Mouse (Mus musculus): ENCODE results near the gene Adi1. TPM values are rescaled to one million over a fixed set of nuclear protein-coding genes. Genes with fewer than 3 reads are reported as not detected.

Adi1 gene
- polyA plus RNA-seq, 1 experiment, result 9.3 TPM

GRCm38 (mm10) chr12:28638778-28639177 lies 36.3 kb upstream of the Adi1 start:
- TF ChIP-seq POLR2A (IDR thresholded peaks at IDR 0.05; ENCODE audit: borderline replicate concordance, control insufficient read depth, low read depth, low read length) (no peak), CTCF (IDR thresholded peaks at IDR 0.05; ENCODE audit: control insufficient read depth, insufficient read depth, low read length) (no peak)
- H3K4me3 ChIP-seq (replicated peaks; ENCODE audit: control insufficient read depth, low read depth, low read length), result no peak overlapping the region
- 45% methylated on average over 2 of the region's 2 CpGs for WGBS
- no peak overlapping the region for H3K27ac ChIP-seq (ENCODE audit: control insufficient read depth, insufficient read depth, low read depth, low read length, poor library complexity)
- peaks cover 2% of the 10 kb centered on the region; the same call in 1 of the 2 replicates for H3K4me1 ChIP-seq (ENCODE audit: control insufficient read depth, insufficient read depth, low read length)

GRCm38 (mm10) chr12:28649141-28650110 lies 25.6 kb upstream of the Adi1 start, which contains the start of gene Rnaseh1:
TSS of gene Rnaseh1 (plus strand) at chr12:28649602.
- H3K4me3 ChIP-seq (replicated peaks; ENCODE audit: control insufficient read depth, low read depth, low read length), result peak within 1 kb of the TSS; percentile 99
- TF ChIP-seq POLR2A (IDR thresholded peaks at IDR 0.05; ENCODE audit: borderline replicate concordance, control insufficient read depth, low read depth, low read length) (peak; percentile 84; the same call in 1 of the 2 replicates), CTCF (IDR thresholded peaks at IDR 0.05; ENCODE audit: control insufficient read depth, insufficient read depth, low read length) (no peak)
- H3K4me1 ChIP-seq (ENCODE audit: control insufficient read depth, insufficient read depth, low read length), result no peaks in the 10 kb centered on the region; the same call in 1 of the 2 replicates
- peak within 1 kb of the TSS; percentile 68 for H3K27ac ChIP-seq (ENCODE audit: control insufficient read depth, insufficient read depth, low read depth, low read length, poor library complexity)
- 2% methylated on average over 52 of the region's 52 CpGs for WGBS

GRCm38 (mm10) chr12:28662628-28663027 lies 12.4 kb upstream of the Adi1 start:
- TF ChIP-seq POLR2A (IDR thresholded peaks at IDR 0.05; ENCODE audit: borderline replicate concordance, control insufficient read depth, low read depth, low read length), result no peak
- no peak for TF ChIP-seq CTCF (IDR thresholded peaks at IDR 0.05; ENCODE audit: control insufficient read depth, insufficient read depth, low read length)
- H3K27ac ChIP-seq (ENCODE audit: control insufficient read depth, insufficient read depth, low read depth, low read length, poor library complexity), result no peak overlapping the region
- H3K4me1 ChIP-seq (ENCODE audit: control insufficient read depth, insufficient read depth, low read length), result no peaks in the 10 kb centered on the region
- H3K4me3 ChIP-seq (replicated peaks; ENCODE audit: control insufficient read depth, low read depth, low read length), result no peak overlapping the region
- WGBS, result 69% methylated on average over 4 of the region's 4 CpGs

GRCm38 (mm10) chr12:28666734-28667133 lies 8.3 kb upstream of the Adi1 start:
- 82% methylated on average over 4 of the region's 4 CpGs for WGBS
- Histone ChIP-seq H3K27ac (ENCODE audit: control insufficient read depth, insufficient read depth, low read depth, low read length, poor library complexity) (no peak overlapping the region), H3K4me1 (ENCODE audit: control insufficient read depth, insufficient read depth, low read length) (no peaks in the 10 kb centered on the region), H3K4me3 (replicated peaks; ENCODE audit: control insufficient read depth, low read depth, low read length) (no peak overlapping the region)
- TF ChIP-seq POLR2A (IDR thresholded peaks at IDR 0.05; ENCODE audit: borderline replicate concordance, control insufficient read depth, low read depth, low read length) (no peak), CTCF (IDR thresholded peaks at IDR 0.05; ENCODE audit: control insufficient read depth, insufficient read depth, low read length) (no peak)

DNA sequence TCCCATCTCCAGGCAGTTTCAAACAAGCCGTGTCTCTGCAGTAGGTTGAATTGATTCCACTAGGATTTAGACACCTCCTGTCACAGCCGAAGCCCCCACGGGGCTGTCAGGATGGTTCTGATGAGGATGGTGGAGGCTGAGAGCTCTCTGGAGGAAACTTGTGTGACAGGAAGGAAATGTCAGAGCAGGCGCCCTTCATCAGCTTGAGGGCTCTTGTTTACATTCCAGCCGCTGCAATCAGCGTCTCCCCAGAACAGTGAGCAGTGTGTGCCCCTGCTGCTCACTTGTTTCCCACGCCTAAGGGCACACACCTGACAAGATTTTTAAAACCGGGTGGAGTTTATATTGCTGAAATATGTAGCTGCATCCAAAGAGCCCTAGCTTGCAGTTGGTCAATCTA lies 7.7 kb upstream of the Adi1 start:
- TF ChIP-seq POLR2A (IDR thresholded peaks at IDR 0.05; ENCODE audit: borderline replicate concordance, control insufficient read depth, low read depth, low read length), result no peak
- TF ChIP-seq CTCF (IDR thresholded peaks at IDR 0.05; ENCODE audit: control insufficient read depth, insufficient read depth, low read length), result no peak
- Histone ChIP-seq H3K4me1 (ENCODE audit: control insufficient read depth, insufficient read depth, low read length) (no peaks in the 10 kb centered on the region), H3K27ac (ENCODE audit: control insufficient read depth, insufficient read depth, low read depth, low read length, poor library complexity) (no peak overlapping the region), H3K4me3 (replicated peaks; ENCODE audit: control insufficient read depth, low read depth, low read length) (no peak overlapping the region)
- 32% methylated on average over 8 of the region's 8 CpGs for WGBS

- 69% methylated on average over 10 of the region's 10 CpGs for WGBS
- Histone ChIP-seq H3K4me1 (ENCODE audit: control insufficient read depth, insufficient read depth, low read length) (peaks cover 2% of the 10 kb centered on the region; the same call in 1 of the 2 replicates), H3K27ac (ENCODE audit: control insufficient read depth, insufficient read depth, low read depth, low read length, poor library complexity) (no peak overlapping the region), H3K4me3 (replicated peaks; ENCODE audit: control insufficient read depth, low read depth, low read length) (no peak overlapping the region)
- TF ChIP-seq POLR2A (IDR thresholded peaks at IDR 0.05; ENCODE audit: borderline replicate concordance, control insufficient read depth, low read depth, low read length) (no peak), CTCF (IDR thresholded peaks at IDR 0.05; ENCODE audit: control insufficient read depth, insufficient read depth, low read length) (no peak)
These were observed 852 bp upstream of the Adi1 start for GRCm38 (mm10) chr12:28674038-28674720.

DNA sequence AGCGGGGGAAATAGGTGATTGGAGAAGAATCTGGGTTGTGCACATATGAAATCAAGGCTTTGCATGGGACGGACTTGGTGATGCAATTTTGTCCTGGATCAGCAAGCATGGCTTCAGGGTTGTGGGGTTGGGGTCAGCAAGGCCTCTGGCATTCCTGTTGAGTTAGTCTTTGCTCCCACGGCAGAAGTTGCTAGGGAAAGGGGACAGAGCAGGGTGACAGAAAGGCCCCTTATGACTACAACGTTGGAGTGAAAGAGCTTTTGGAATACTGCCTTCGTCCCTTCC lies 836 bp downstream of the Adi1 start:
- 42% methylated on average over 5 of the region's 5 CpGs for WGBS
- Histone ChIP-seq H3K4me3 (replicated peaks; ENCODE audit: control insufficient read depth, low read depth, low read length) (no peak overlapping the region), H3K27ac (ENCODE audit: control insufficient read depth, insufficient read depth, low read depth, low read length, poor library complexity) (no peak overlapping the region), H3K4me1 (ENCODE audit: control insufficient read depth, insufficient read depth, low read length) (peaks cover 2% of the 10 kb centered on the region; the same call in 1 of the 2 replicates)
- TF ChIP-seq POLR2A (IDR thresholded peaks at IDR 0.05; ENCODE audit: borderline replicate concordance, control insufficient read depth, low read depth, low read length) (no peak), CTCF (IDR thresholded peaks at IDR 0.05; ENCODE audit: control insufficient read depth, insufficient read depth, low read length) (no peak)

GRCm38 (mm10) chr12:28684674-28685073 lies 9.6 kb downstream of the Adi1 start:
- TF ChIP-seq CTCF (IDR thresholded peaks at IDR 0.05; ENCODE audit: control insufficient read depth, insufficient read depth, low read length) (no peak), POLR2A (IDR thresholded peaks at IDR 0.05; ENCODE audit: borderline replicate concordance, control insufficient read depth, low read depth, low read length) (no peak)
- Histone ChIP-seq H3K4me1 (ENCODE audit: control insufficient read depth, insufficient read depth, low read length) (no peaks in the 10 kb centered on the region), H3K4me3 (replicated peaks; ENCODE audit: control insufficient read depth, low read depth, low read length) (no peak overlapping the region), H3K27ac (ENCODE audit: control insufficient read depth, insufficient read depth, low read depth, low read length, poor library complexity) (no peak overlapping the region)
- 80% methylated on average over 1 of the region's 1 CpGs for WGBS

Data from bone marrow, adult 2 months (tissue).